Mouse (Mus musculus) hindbrain, embryonic 13.5 days (tissue): Measurements from ENCODE around the gene Agap3. TPM values are rescaled to one million over a fixed set of nuclear protein-coding genes. Genes with fewer than 3 reads are reported as not detected.

ENCODE experiments used
- ATAC-seq: fragments of 200-750 bp; cut with Nextera tagmentation; 2 replicates; pipeline ENCODE4 v1.8.0; 2017; ENCODE audit warnings: moderate TSS enrichment; ENCODE audit not compliant: low FRiP score
- H3K27ac ChIP-seq: fragments of 300-500 bp; sonication (generic); 2 replicates; pipeline ENCODE4 v1.5.1; 2015; ENCODE audit warnings: inconsistent platforms, mild to moderate bottlenecking, moderate library complexity
- H3K27me3 ChIP-seq: fragments of 300-500 bp; sonication (generic); 2 replicates; pipeline ENCODE4 v1.6.1; 2015; ENCODE audit warnings: mild to moderate bottlenecking, inconsistent platforms
- H3K36me3 ChIP-seq: fragments of 300-500 bp; sonication (generic); 2 replicates; pipeline ENCODE4 v1.6.1; 2015; ENCODE audit warnings: mild to moderate bottlenecking, inconsistent platforms
- H3K4me1 ChIP-seq: fragments of 300-500 bp; sonication (generic); replicated peaks from 2 replicates; pipeline ENCODE4 v1.6.1; 2015; ENCODE audit warnings: inconsistent platforms
- H3K4me2 ChIP-seq: fragments of 300-500 bp; sonication (generic); 2 replicates; pipeline ENCODE4 v1.6.1; 2015; ENCODE audit warnings: inconsistent platforms, mild to moderate bottlenecking, moderate library complexity
- H3K4me3 ChIP-seq: fragments of 300-500 bp; sonication (generic); 2 replicates; pipeline ENCODE4 v1.5.1; 2015; ENCODE audit warnings: mild to moderate bottlenecking, inconsistent platforms
- H3K9ac ChIP-seq: fragments of 300-500 bp; sonication (generic); 2 replicates; pipeline ENCODE4 v1.6.1; 2015; ENCODE audit warnings: mild to moderate bottlenecking, inconsistent platforms
- H3K9me3 ChIP-seq: fragments of 300-500 bp; sonication (generic); 2 replicates; pipeline ENCODE4 v1.6.1; 2016; ENCODE audit warnings: inconsistent platforms
- WGBS: fragments of 180-500 bp; shearing (Covaris S2); methylation state at CpG from one replicate; pipeline ENCODE4 v1.1.7; 2015; 5-methylcytosine and 5-hydroxymethylcytosine counted together
- polyA plus RNA-seq: library from polyadenylated mRNA; unstranded; fragments of >200 nt; fragmentation: Nextera tagmentation; extraction: Ambion mirVana; gene quantifications from 2 replicates; pipeline ENCODE4 v1.2.1, GENCODE M21; 2015

The Agap3 gene
- polyA plus RNA-seq, 1 experiment from 2014 or later = 50.3 TPM

DNA sequence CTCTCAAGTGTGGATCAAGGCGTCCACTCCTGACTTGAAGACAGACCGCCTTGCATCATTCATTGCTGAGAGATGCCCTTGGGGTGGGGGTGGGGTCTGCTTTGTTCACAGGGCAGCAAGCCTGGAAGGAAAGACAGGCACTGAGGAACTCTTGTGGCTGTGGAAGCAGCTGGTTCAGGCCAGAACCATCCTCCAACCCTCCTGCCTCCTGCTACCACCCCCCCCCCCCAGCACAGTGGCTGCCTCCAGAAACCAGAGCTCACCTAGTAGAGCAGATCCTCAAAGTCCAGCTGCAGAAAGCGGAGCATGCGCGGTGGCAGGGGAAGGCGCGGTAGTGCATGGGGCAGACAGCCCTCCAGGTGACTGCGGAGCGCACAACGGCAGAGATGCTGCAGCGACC lies 81.4 kb downstream of the Agap3 start:
- Histone ChIP-seq H3K36me3 (no peaks in the 10 kb centered on the region), H3K27me3 (peaks cover 66% of the 10 kb centered on the region), H3K4me3 (no peak overlapping the region), H3K9ac (no peak overlapping the region), H3K4me1 (peaks cover 25% of the 10 kb centered on the region), H3K9me3 (no peaks in the 10 kb centered on the region), H3K27ac (no peak overlapping the region), H3K4me2 (no peak overlapping the region)
- ATAC-seq = no peak
- WGBS = 59% methylated on average over 11 of the region's 11 CpGs

DNA sequence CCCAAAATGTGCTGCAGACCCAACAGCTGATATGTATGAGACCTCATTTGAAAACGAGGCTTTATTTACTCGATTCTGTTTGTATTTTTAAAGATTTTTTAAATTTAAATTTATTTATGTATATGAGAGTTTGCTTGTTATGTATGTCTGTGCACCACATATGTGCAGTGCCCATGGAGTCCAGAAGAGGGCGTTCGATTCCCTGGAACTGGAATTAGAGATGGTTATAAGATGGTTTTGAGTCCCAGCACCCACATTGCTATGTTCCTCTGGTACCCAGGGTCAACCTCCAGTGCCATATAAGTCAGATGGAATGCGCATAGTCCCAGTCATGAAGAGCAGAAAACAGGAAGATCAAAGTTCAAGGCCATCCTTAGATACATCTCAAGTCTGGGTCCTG lies 82.3 kb downstream of the Agap3 start:
- Histone ChIP-seq H3K36me3 (no peaks in the 10 kb centered on the region), H3K27ac (no peak overlapping the region), H3K4me1 (peaks cover 21% of the 10 kb centered on the region), H3K9me3 (no peaks in the 10 kb centered on the region), H3K4me3 (no peak overlapping the region), H3K27me3 (peaks cover 63% of the 10 kb centered on the region), H3K9ac (no peak overlapping the region), H3K4me2 (no peak overlapping the region)
- WGBS = 58% methylated on average over 5 of the region's 5 CpGs
- no peak for ATAC-seq

DNA sequence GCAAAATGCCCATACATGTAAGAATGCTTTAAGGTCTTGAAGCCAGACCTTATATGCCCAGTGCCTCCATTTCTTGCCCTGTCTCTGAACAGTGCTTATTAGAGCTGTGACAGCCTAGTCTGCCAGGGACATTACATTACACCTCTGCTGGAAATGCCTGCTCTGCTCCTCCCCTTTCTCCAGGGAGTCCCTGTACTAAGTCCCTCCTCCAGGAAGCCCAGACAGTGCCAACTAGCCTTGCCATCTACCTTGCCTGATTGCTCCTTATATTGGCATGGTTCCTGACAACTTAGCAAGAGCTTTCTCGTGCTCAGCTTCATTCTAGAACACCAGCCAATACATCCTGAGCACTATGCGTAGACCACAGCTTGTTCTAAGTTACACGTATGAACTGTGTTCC lies 83.8 kb downstream of the Agap3 start:
- no peak overlapping the region for H3K4me3 ChIP-seq
- H3K4me2 ChIP-seq = no peak overlapping the region
- H3K4me1 ChIP-seq = peaks cover 19% of the 10 kb centered on the region
- H3K27me3 ChIP-seq = peaks cover 62% of the 10 kb centered on the region
- H3K9me3 ChIP-seq = no peaks in the 10 kb centered on the region
- WGBS = 86% methylated on average over 3 of the region's 3 CpGs
- no peak overlapping the region for H3K27ac ChIP-seq
- no peak for ATAC-seq
- H3K36me3 ChIP-seq = no peaks in the 10 kb centered on the region
- H3K9ac ChIP-seq = no peak overlapping the region

DNA sequence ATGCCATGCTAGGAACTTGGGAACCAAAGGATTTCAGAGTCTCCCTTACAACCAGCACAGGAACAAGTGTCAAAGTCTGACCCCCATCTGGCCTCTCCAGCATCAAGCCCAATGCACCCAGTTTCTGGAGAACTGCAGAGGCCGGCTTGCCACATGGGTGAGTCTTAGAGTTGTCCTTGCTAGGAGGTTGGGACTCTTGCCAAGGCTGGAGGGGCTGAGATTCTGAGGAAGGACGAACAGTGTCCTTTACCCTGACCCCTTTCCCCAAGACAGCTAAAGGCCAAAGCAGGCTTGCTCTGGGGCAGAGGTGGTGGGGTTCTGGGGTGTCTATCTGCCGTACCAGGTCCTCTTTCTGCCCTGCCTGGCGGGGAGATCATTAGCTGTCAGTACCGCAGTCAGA lies 84.5 kb downstream of the Agap3 start:
- Histone ChIP-seq H3K9me3 (no peaks in the 10 kb centered on the region), H3K4me3 (no peak overlapping the region), H3K4me2 (no peak overlapping the region), H3K27me3 (peaks cover 54% of the 10 kb centered on the region), H3K9ac (no peak overlapping the region), H3K4me1 (peaks cover 22% of the 10 kb centered on the region), H3K27ac (no peak overlapping the region), H3K36me3 (no peaks in the 10 kb centered on the region)
- ATAC-seq = no peak
- WGBS = 71% methylated on average over 5 of the region's 5 CpGs

DNA sequence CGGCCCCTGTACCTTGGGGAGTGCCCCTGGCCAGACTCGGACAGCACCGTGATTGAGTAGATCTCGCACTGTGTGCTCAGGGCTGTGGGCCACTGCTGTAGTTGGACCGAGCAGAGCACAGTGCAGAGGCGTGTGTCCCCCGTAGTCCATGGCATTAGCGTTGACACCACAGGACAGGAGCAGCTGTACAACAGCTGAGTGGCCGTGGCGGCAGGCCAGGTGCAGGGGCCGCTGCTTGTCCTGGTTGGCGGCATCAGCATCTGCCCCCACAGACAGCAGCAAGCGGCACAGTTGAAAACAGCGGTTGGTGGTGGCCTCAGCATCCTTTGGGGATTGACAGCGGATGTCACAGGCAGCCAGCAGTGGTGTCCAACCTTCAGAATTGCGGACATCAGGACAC lies 85.6 kb downstream of the Agap3 start:
- Histone ChIP-seq H3K4me1 (peaks cover 22% of the 10 kb centered on the region), H3K9ac (no peak overlapping the region), H3K27ac (no peak overlapping the region), H3K4me3 (no peak overlapping the region), H3K36me3 (no peaks in the 10 kb centered on the region), H3K9me3 (no peaks in the 10 kb centered on the region), H3K4me2 (no peak overlapping the region), H3K27me3 (peaks cover 44% of the 10 kb centered on the region)
- ATAC-seq = no peak
- WGBS = 64% methylated on average over 16 of the region's 16 CpGs

DNA sequence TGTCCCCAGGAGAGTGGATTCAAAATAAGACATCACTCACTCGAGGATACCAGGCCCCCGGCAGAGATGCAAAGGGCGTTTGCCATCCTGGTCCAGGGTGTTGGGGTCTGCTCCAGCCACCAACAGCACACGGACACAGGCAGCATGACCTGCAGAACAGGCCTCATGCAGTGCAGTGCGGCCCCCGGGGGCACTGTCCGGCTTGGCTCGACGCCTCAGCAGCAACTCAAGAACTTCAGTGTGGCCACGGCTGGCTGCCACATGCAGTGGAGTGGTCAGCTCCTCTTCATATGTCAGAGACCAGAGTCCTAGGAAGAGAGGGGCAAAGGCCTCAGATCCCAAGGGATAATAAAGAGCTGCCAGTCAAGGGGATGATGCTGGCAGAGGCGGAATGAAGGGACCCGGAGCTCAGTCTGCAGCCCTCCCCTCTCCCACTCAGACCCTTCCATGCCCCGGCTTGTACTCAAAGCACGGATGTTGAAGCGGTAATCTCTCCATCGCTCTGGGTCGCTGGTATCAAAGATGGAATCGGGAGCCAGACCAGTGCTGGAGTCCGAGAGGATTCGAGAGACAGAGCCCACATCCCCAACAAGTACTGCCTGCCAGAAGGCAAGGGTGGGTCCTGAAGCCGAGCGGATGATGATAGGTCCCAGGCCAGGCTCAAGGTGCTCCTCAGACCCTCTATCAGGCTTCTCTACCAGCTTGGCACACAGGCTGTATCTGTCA lies 87.8 kb downstream of the Agap3 start:
- 82% methylated on average over 22 of the region's 22 CpGs for WGBS
- Histone ChIP-seq H3K9me3 (no peaks in the 10 kb centered on the region), H3K4me2 (no peak overlapping the region), H3K4me1 (peaks cover 22% of the 10 kb centered on the region), H3K9ac (no peak overlapping the region), H3K27me3 (peaks cover 27% of the 10 kb centered on the region), H3K36me3 (no peaks in the 10 kb centered on the region), H3K27ac (no peak overlapping the region), H3K4me3 (no peak overlapping the region)
- no peak for ATAC-seq

DNA sequence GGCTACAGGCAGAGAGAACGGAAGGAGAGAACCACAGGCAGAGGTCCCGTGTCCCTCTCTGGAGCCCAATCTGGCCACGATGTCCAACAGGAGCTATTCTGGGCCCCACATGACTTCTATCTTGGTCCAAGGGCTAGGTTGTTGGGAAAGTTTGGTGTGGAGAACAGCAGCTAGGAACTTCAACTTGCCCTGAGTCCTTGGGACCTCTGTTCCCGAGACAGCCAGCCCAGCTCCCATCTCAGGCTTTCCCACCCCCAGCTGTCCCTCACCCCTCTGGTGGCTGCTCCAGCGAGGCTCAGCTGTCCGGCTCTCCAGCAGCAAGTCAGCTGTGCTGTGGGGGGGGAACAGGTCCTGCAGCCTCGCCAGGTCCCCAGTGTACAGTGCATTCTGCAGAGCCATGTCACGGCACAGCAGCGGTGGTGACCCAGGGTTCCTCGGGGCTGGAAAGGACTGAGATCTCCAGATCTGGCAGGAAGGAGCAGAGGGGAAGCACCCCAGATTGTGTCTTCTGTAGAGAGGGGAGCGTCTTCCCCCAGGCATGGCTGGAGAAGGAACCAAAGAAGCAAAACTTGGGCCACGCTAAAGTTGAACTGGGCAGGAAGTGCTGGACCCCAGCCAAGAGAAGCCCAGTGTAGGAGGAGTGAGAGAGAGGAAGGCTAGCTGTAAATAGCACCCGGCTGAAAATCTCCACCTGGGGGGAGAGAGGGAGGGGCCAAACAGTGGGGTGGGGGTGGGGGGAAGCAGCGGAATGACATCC lies 88.6 kb downstream of the Agap3 start, which contains the start of gene Asb10:
Asb10 (minus strand) TSS at position 592 of the 757 bp plus-strand sequence.
- Histone ChIP-seq H3K4me2 (no peak within 1 kb of the TSS), H3K9me3 (no peaks in the 10 kb centered on the region), H3K36me3 (no peaks in the 10 kb centered on the region), H3K27me3 (peaks cover 29% of the 10 kb centered on the region), H3K9ac (no peak within 1 kb of the TSS), H3K4me3 (no peak within 1 kb of the TSS), H3K27ac (no peak within 1 kb of the TSS), H3K4me1 (peaks cover 22% of the 10 kb centered on the region)
- no peak for ATAC-seq
- 48% methylated on average over 14 of the region's 14 CpGs for WGBS

DNA sequence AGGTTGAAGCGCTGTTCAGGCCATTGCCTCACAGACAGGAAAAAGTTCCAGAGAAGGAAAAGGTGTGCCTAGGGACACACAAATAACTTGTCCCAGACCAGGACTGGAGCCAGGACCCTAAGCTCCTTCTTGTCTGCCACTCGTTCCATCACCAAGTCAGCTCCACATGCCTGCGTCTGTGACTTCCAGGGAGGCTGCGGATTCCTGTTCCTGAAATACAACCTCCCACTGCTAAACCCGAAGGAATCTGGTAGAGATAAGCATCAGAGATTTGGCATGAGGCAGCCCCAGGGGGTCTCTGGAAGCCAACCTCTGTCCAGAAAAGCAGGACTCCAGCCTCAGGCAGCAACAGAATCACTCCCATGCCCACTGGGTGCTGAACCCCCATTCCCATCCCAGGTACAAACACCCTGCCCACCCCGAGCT lies 89.2 kb downstream of the Agap3 start:
- H3K4me2 ChIP-seq = no peak overlapping the region
- 53% methylated on average over 6 of the region's 6 CpGs for WGBS
- peaks cover 29% of the 10 kb centered on the region; the same call in 1 of the 2 replicates for H3K27me3 ChIP-seq
- no peak overlapping the region for H3K9ac ChIP-seq
- H3K36me3 ChIP-seq = no peaks in the 10 kb centered on the region
- no peak overlapping the region for H3K27ac ChIP-seq
- peaks cover 22% of the 10 kb centered on the region for H3K4me1 ChIP-seq
- H3K9me3 ChIP-seq = no peaks in the 10 kb centered on the region
- ATAC-seq = no peak
- no peak overlapping the region for H3K4me3 ChIP-seq

DNA sequence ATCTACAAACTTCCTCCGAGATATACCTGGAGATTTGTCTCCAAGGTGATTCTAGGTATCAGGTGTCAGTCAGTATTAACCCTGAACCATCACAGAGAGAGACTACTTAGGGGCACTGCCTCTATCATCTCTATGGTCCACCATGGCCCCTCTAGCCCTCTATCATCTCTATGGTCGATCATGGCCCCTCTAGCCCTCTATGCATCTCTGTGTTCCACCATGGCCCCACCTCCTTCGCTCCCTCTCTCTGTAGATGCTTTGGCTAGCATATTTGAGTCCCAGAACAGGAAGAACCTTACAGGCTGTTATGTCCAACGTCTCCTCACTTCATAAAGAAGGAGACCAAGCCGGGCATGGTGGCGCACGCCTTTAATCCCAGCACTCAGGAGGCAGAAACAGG lies 90.7 kb downstream of the Agap3 start:
- WGBS = 82% methylated on average over 7 of the region's 7 CpGs
- no peak overlapping the region for H3K27ac ChIP-seq
- H3K9ac ChIP-seq = no peak overlapping the region
- no peak overlapping the region for H3K4me3 ChIP-seq
- H3K27me3 ChIP-seq = peaks cover 29% of the 10 kb centered on the region; the same call in 1 of the 2 replicates
- peaks cover 11% of the 10 kb centered on the region for H3K4me1 ChIP-seq
- no peaks in the 10 kb centered on the region for H3K9me3 ChIP-seq
- H3K4me2 ChIP-seq = no peak overlapping the region
- ATAC-seq = no peak
- H3K36me3 ChIP-seq = no peaks in the 10 kb centered on the region

DNA sequence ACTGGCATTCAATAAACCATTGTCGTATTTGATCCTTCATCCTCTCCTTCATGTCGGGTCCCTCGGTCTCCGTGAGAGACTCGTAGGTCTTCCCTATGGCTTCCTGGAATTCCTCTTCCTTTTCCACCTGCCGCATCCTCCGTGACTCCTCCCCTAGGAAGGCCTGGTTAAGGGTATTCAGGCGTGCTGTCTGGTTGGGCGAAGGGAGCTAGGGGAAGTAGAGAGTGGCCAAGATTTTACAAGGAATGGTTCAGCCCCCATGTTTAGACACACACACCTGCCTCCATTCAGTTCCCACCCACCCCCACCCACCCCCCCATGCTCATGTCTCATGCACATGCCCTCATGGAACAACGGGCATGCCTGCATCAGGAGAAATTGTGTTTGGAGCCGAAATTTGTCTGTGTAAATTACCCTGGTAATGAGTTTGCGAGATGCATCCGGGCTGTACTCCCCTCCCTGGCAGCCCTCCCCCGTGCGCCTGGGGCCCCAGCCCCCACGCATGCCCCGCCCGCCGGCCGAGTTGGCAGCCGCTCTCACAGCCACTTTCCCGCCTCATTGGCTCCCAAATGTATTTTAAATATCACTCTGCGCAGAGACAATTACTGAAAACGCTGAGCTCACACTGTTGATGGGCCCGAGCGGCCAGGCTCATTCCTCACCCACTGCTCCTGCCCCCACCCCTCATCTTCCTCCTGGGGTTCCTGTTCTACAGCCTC lies 98.8 kb downstream of the Agap3 start:
- H3K27ac ChIP-seq = peak overlapping the region; percentile 67
- 0 out of 2 replicates have a peak overlapping the region, but pooled peaks have one; percentile 13 for H3K9ac ChIP-seq
- no peaks in the 10 kb centered on the region for H3K36me3 ChIP-seq
- peak; percentile 91 for ATAC-seq
- WGBS = 22% methylated on average over 26 of the region's 26 CpGs
- H3K4me3 ChIP-seq = no peak overlapping the region
- H3K27me3 ChIP-seq = peaks cover 27% of the 10 kb centered on the region; the same call in 1 of the 2 replicates
- peaks cover 24% of the 10 kb centered on the region for H3K4me1 ChIP-seq
- H3K9me3 ChIP-seq = peaks cover 1% of the 10 kb centered on the region; the same call in 1 of the 2 replicates
- H3K4me2 ChIP-seq = peak overlapping the region; percentile 40

DNA sequence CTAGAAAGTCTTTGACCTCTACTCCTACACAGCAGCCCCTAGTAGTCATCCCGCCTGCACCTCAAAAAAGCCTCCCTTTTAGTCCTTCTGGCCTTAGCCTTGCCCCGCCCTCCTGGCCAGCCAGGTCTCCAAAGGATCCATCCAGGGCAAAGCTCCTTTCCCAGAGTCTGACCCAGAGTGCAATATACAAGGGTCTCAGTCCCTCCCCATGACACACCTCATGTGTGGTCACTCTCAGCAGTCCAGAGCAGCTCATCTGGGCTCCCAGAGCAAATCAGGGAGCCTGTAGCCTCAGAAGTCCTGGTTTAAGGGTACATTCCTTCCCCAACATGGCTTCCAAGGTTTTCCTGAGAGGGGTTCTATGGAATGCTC lies 99.3 kb downstream of the Agap3 start:
- Histone ChIP-seq H3K4me1 (peaks cover 24% of the 10 kb centered on the region), H3K36me3 (no peaks in the 10 kb centered on the region), H3K27me3 (peaks cover 27% of the 10 kb centered on the region; the same call in 1 of the 2 replicates), H3K9me3 (peaks cover 4% of the 10 kb centered on the region; the same call in 1 of the 2 replicates), H3K4me2 (peak overlapping the region; percentile 40), H3K4me3 (no peak overlapping the region), H3K27ac (peak overlapping the region; percentile 67), H3K9ac (no peak overlapping the region)
- 33% methylated on average over 2 of the region's 2 CpGs for WGBS
- ATAC-seq = peak; percentile 33; the same call in 1 of the 2 replicates
